Mouse (Mus musculus): ENCODE data around the gene Rere. TPM values are rescaled to one million over a fixed set of nuclear protein-coding genes. Genes with fewer than 3 reads are reported as not detected.
A peak's percentile ranks its signal among the peaks of the same experiment; 100 is the strongest.

Rere gene
- polyA plus RNA-seq, 1 experiment from 2014 or later = 31.9 TPM

GRCm38 (mm10) chr4:150257252-150258204, 23.9 kb upstream of the Rere start:
- Histone ChIP-seq H3K27me3 (no peaks in the 10 kb centered on the region), H3K36me3 (peaks cover 6% of the 10 kb centered on the region), H3K4me2 (peak overlapping the region; percentile 7; the same call in 1 of the 2 replicates), H3K9ac (no peak overlapping the region), H3K9me3 (no peaks in the 10 kb centered on the region), H3K4me1 (peaks cover 22% of the 10 kb centered on the region), H3K27ac (peak overlapping the region; percentile 72), H3K4me3 (no peak overlapping the region)
- 18% methylated on average over 20 of the region's 20 CpGs for WGBS
- ATAC-seq (ENCODE audit: borderline replicate concordance, extremely low read depth, low FRiP score, low TSS enrichment) = peak; percentile 78

- peak overlapping the region; percentile 7 for H3K4me2 ChIP-seq
- H3K9me3 ChIP-seq = no peaks in the 10 kb centered on the region
- no peak for ATAC-seq (ENCODE audit: borderline replicate concordance, extremely low read depth, low FRiP score, low TSS enrichment)
- no peaks in the 10 kb centered on the region; the same call in 1 of the 2 replicates for H3K36me3 ChIP-seq
- no peak overlapping the region for H3K4me3 ChIP-seq
- no peaks in the 10 kb centered on the region for H3K27me3 ChIP-seq
- peak overlapping the region; percentile 72 for H3K27ac ChIP-seq
- WGBS = 43% methylated on average over 14 of the region's 14 CpGs
- peaks cover 27% of the 10 kb centered on the region for H3K4me1 ChIP-seq
- no peak overlapping the region for H3K9ac ChIP-seq
Measured at GRCm38 (mm10) chr4:150258388-150258787, 23.1 kb upstream of the Rere start.

- no peak overlapping the region for H3K27ac ChIP-seq
- no peaks in the 10 kb centered on the region for H3K27me3 ChIP-seq
- 91% methylated on average over 7 of the region's 7 CpGs for WGBS
- no peak for ATAC-seq (ENCODE audit: borderline replicate concordance, extremely low read depth, low FRiP score, low TSS enrichment)
- H3K9ac ChIP-seq = no peak overlapping the region
- H3K4me2 ChIP-seq = no peak overlapping the region
- no peak overlapping the region for H3K4me3 ChIP-seq
- no peaks in the 10 kb centered on the region; the same call in 1 of the 2 replicates for H3K36me3 ChIP-seq
- H3K4me1 ChIP-seq = peaks cover 27% of the 10 kb centered on the region
- no peaks in the 10 kb centered on the region for H3K9me3 ChIP-seq
Measured at GRCm38 (mm10) chr4:150259577-150259976, 21.9 kb upstream of the Rere start.

GRCm38 (mm10) chr4:150260111-150260510, 21.3 kb upstream of the Rere start:
- 42% methylated on average over 7 of the region's 7 CpGs for WGBS
- Histone ChIP-seq H3K27me3 (no peaks in the 10 kb centered on the region), H3K27ac (no peak overlapping the region), H3K4me3 (no peak overlapping the region), H3K9ac (no peak overlapping the region), H3K9me3 (no peaks in the 10 kb centered on the region), H3K4me1 (peaks cover 27% of the 10 kb centered on the region), H3K4me2 (no peak overlapping the region), H3K36me3 (no peaks in the 10 kb centered on the region)
- ATAC-seq (ENCODE audit: borderline replicate concordance, extremely low read depth, low FRiP score, low TSS enrichment) = no peak

GRCm38 (mm10) chr4:150260745-150261144, 20.7 kb upstream of the Rere start:
- 40% methylated on average over 6 of the region's 6 CpGs for WGBS
- no peak overlapping the region for H3K4me2 ChIP-seq
- H3K27me3 ChIP-seq = no peaks in the 10 kb centered on the region

GRCm38 (mm10) chr4:150262301-150262700, 19.1 kb upstream of the Rere start:
- no peak overlapping the region for H3K4me3 ChIP-seq
- no peak overlapping the region for H3K4me2 ChIP-seq
- no peak overlapping the region for H3K9ac ChIP-seq
- no peaks in the 10 kb centered on the region for H3K27me3 ChIP-seq
- H3K9me3 ChIP-seq = no peaks in the 10 kb centered on the region
- no peak overlapping the region for H3K27ac ChIP-seq
- H3K36me3 ChIP-seq = no peaks in the 10 kb centered on the region
- peaks cover 39% of the 10 kb centered on the region for H3K4me1 ChIP-seq
- no peak for ATAC-seq (ENCODE audit: borderline replicate concordance, extremely low read depth, low FRiP score, low TSS enrichment)
- 50% methylated on average over 8 of the region's 8 CpGs for WGBS

More at GRCm38 (mm10) chr4:150260745-150261144, 20.7 kb upstream of the Rere start:
- H3K4me3 ChIP-seq = no peak overlapping the region
- H3K4me1 ChIP-seq = peaks cover 32% of the 10 kb centered on the region
- H3K9me3 ChIP-seq = no peaks in the 10 kb centered on the region
- H3K27ac ChIP-seq = no peak overlapping the region
- no peak overlapping the region for H3K9ac ChIP-seq
- no peaks in the 10 kb centered on the region for H3K36me3 ChIP-seq
- ATAC-seq (ENCODE audit: borderline replicate concordance, extremely low read depth, low FRiP score, low TSS enrichment) = no peak

GRCm38 (mm10) chr4:150264903-150265302, 16.5 kb upstream of the Rere start:
- H3K27ac ChIP-seq = no peak overlapping the region
- H3K9ac ChIP-seq = no peak overlapping the region
- H3K27me3 ChIP-seq = no peaks in the 10 kb centered on the region
- H3K4me2 ChIP-seq = no peak overlapping the region
- no peak for ATAC-seq (ENCODE audit: borderline replicate concordance, extremely low read depth, low FRiP score, low TSS enrichment)
- no peak overlapping the region for H3K4me3 ChIP-seq
- no peaks in the 10 kb centered on the region for H3K36me3 ChIP-seq
- WGBS = 50% methylated on average over 7 of the region's 7 CpGs
- peaks cover 38% of the 10 kb centered on the region for H3K4me1 ChIP-seq
- no peaks in the 10 kb centered on the region for H3K9me3 ChIP-seq

GRCm38 (mm10) chr4:150265471-150265870, 16.0 kb upstream of the Rere start:
- Histone ChIP-seq H3K9ac (no peak overlapping the region), H3K4me3 (no peak overlapping the region), H3K27me3 (no peaks in the 10 kb centered on the region), H3K9me3 (no peaks in the 10 kb centered on the region), H3K4me2 (no peak overlapping the region), H3K27ac (no peak overlapping the region), H3K4me1 (peaks cover 39% of the 10 kb centered on the region), H3K36me3 (no peaks in the 10 kb centered on the region)
- 57% methylated on average over 5 of the region's 5 CpGs for WGBS
- no peak for ATAC-seq (ENCODE audit: borderline replicate concordance, extremely low read depth, low FRiP score, low TSS enrichment)

GRCm38 (mm10) chr4:150266655-150267223, 14.7 kb upstream of the Rere start:
- ATAC-seq (ENCODE audit: borderline replicate concordance, extremely low read depth, low FRiP score, low TSS enrichment) = no peak
- Histone ChIP-seq H3K4me2 (peak overlapping the region; percentile 20), H3K36me3 (no peaks in the 10 kb centered on the region), H3K9me3 (no peaks in the 10 kb centered on the region), H3K9ac (no peak overlapping the region), H3K4me3 (no peak overlapping the region), H3K4me1 (peaks cover 39% of the 10 kb centered on the region), H3K27me3 (no peaks in the 10 kb centered on the region), H3K27ac (no peak overlapping the region)
- WGBS = 55% methylated on average over 21 of the region's 21 CpGs

GRCm38 (mm10) chr4:150268674-150269653, 12.5 kb upstream of the Rere start:
- WGBS = 80% methylated on average over 33 of the region's 33 CpGs
- Histone ChIP-seq H3K4me1 (peaks cover 48% of the 10 kb centered on the region), H3K36me3 (no peaks in the 10 kb centered on the region), H3K9ac (no peak overlapping the region), H3K4me2 (no peak overlapping the region), H3K27me3 (no peaks in the 10 kb centered on the region), H3K4me3 (no peak overlapping the region), H3K9me3 (no peaks in the 10 kb centered on the region), H3K27ac (no peak overlapping the region)
- no peak for ATAC-seq (ENCODE audit: borderline replicate concordance, extremely low read depth, low FRiP score, low TSS enrichment)

GRCm38 (mm10) chr4:150269679-150270078, 11.8 kb upstream of the Rere start:
- Histone ChIP-seq H3K4me3 (no peak overlapping the region), H3K9ac (no peak overlapping the region), H3K27me3 (no peaks in the 10 kb centered on the region), H3K36me3 (no peaks in the 10 kb centered on the region), H3K4me1 (peaks cover 48% of the 10 kb centered on the region), H3K9me3 (no peaks in the 10 kb centered on the region), H3K27ac (peak overlapping the region; percentile 77), H3K4me2 (peak overlapping the region; percentile 16)
- 5% methylated on average over 7 of the region's 7 CpGs for WGBS
- peak; percentile 41; the same call in 1 of the 2 replicates for ATAC-seq (ENCODE audit: borderline replicate concordance, extremely low read depth, low FRiP score, low TSS enrichment)
